ENCODE assay signal across 8 mouse cellular contexts in the genomic region with DNA sequence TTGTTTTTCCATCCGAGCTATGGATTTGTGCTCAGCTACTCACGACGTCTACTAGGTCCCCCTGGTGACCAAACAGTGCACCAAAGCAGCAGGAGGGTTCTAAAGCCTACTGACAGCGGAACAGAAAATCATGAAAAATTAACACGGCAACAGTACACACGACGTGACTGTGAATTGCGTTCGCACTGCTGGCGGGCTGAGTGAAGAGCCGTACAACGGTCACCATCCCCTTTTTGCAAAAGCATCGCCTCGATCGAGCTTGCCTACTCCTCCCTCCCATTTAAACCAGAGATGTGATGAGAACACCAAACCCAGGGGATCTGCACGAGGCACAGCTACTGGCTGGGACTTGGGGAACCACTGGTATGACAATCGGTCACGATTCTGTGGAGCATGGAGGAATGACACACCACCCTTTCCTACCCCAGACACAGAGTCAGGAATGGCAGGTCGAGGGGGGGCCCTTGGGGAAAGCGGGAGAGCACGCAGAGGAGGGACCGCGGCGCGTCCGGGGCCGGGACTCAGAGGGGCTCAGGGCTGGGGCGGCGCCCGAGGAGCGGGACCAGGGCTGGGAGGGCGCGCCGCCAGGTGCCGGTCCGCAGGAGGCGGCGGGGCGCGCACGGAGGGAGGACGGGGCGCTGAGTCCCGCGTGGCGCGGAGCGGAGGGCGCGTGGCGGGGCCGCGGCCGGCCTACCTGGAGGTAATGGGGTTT. TPM values are rescaled to one million over a fixed set of nuclear protein-coding genes. Genes with fewer than 3 reads are reported as not detected.
DNase-seq lines count a peak whose midpoint lies in the region; ATAC-seq and TF ChIP-seq lines count a peak whose summit lies in the region.

No protein-coding gene starts in this region.

- H3K27ac ChIP-seq in bone marrow, adult 2 months (ENCODE audit: control insufficient read depth, insufficient read depth, low read depth, low read length, poor library complexity) = peak overlapping the region; percentile 86
- H3K27ac ChIP-seq in embryonic facial prominence, embryonic 14.5 days (replicated peaks; ENCODE audit: low read depth, low read length) = peak overlapping the region; percentile 86
- H3K27ac ChIP-seq in heart, embryonic 12.5 days (ENCODE audit: poor library complexity, severe bottlenecking) = peak overlapping the region; percentile 89
- peak overlapping the region; percentile 87 for H3K27ac ChIP-seq in kidney, embryonic 16.5 days (ENCODE audit: low read length)
- H3K27ac ChIP-seq in midbrain, postnatal 0 days (ENCODE audit: low read depth, low read length) = peak overlapping the region; percentile 97

- H3K4me1 ChIP-seq in bone marrow, adult 2 months (ENCODE audit: control insufficient read depth, insufficient read depth, low read length) = peaks cover 1% of the 10 kb centered on the region
- H3K4me1 ChIP-seq in embryonic facial prominence, embryonic 14.5 days (ENCODE audit: control insufficient read depth, insufficient read depth, low read length) = no peaks in the 10 kb centered on the region
- H3K4me1 ChIP-seq in heart, embryonic 12.5 days (replicated peaks) = peaks cover 3% of the 10 kb centered on the region; the same call in 1 of the 2 replicates
- peaks cover 8% of the 10 kb centered on the region for H3K4me1 ChIP-seq in kidney, embryonic 16.5 days (ENCODE audit: insufficient read depth, low read length)
- no peaks in the 10 kb centered on the region; the same call in 1 of the 2 replicates for H3K4me1 ChIP-seq in midbrain, postnatal 0 days (ENCODE audit: insufficient read depth, low read length)

- peak overlapping the region; percentile 73 for H3K4me3 ChIP-seq in bone marrow, adult 2 months (replicated peaks; ENCODE audit: control insufficient read depth, low read depth, low read length)
- H3K4me3 ChIP-seq in embryonic facial prominence, embryonic 14.5 days (ENCODE audit: low read depth, low read length) = peak overlapping the region; percentile 82
- peak overlapping the region; percentile 90 for H3K4me3 ChIP-seq in heart, embryonic 12.5 days
- peak overlapping the region; percentile 86 for H3K4me3 ChIP-seq in kidney, embryonic 16.5 days (ENCODE audit: low read length)
- H3K4me3 ChIP-seq in midbrain, postnatal 0 days (ENCODE audit: low read depth, low read length) = peak overlapping the region; percentile 91

- TF ChIP-seq CTCF in bone marrow, adult 2 months (IDR thresholded peaks at IDR 0.05; ENCODE audit: control insufficient read depth, insufficient read depth, low read length) = peak; percentile 64
- TF ChIP-seq CTCF in midbrain, postnatal 0 days (IDR thresholded peaks at IDR 0.05) = peak; percentile 80

- no peaks in the 10 kb centered on the region for H3K9me3 ChIP-seq in embryonic facial prominence, embryonic 14.5 days (ENCODE audit: control insufficient read depth, low read length)
- H3K9me3 ChIP-seq in heart, embryonic 12.5 days (replicated peaks) = no peaks in the 10 kb centered on the region
- no peaks in the 10 kb centered on the region for H3K9me3 ChIP-seq in kidney, embryonic 16.5 days (ENCODE audit: low read length)
- H3K9me3 ChIP-seq in midbrain, postnatal 0 days (ENCODE audit: low read length) = no peaks in the 10 kb centered on the region

- no peaks in the 10 kb centered on the region for H3K27me3 ChIP-seq in embryonic facial prominence, embryonic 14.5 days (replicated peaks; ENCODE audit: control insufficient read depth, insufficient read depth, low read length)
- no peaks in the 10 kb centered on the region for H3K27me3 ChIP-seq in heart, embryonic 12.5 days (replicated peaks)
- H3K27me3 ChIP-seq in kidney, embryonic 16.5 days (ENCODE audit: insufficient read depth, low read length) = no peaks in the 10 kb centered on the region
- no peaks in the 10 kb centered on the region for H3K27me3 ChIP-seq in midbrain, postnatal 0 days (ENCODE audit: insufficient read depth, low read length)

- peak; percentile 81 for ATAC-seq in embryonic facial prominence, embryonic 14.5 days (ENCODE audit: low read depth)
- peak; percentile 84 for ATAC-seq in heart, embryonic 12.5 days (ENCODE audit: insufficient number of reproducible peaks, low FRiP score)
- peak; percentile 89 for ATAC-seq in kidney, embryonic 16.5 days (ENCODE audit: low FRiP score, low TSS enrichment)
- ATAC-seq in midbrain, postnatal 0 days (ENCODE audit: low FRiP score) = peak; percentile 35

- H3K36me3 ChIP-seq in embryonic facial prominence, embryonic 14.5 days (ENCODE audit: control insufficient read depth, insufficient read depth, low read length) = no peaks in the 10 kb centered on the region
- H3K36me3 ChIP-seq in heart, embryonic 12.5 days = no peaks in the 10 kb centered on the region
- no peaks in the 10 kb centered on the region for H3K36me3 ChIP-seq in kidney, embryonic 16.5 days (ENCODE audit: insufficient read depth, low read length)
- H3K36me3 ChIP-seq in midbrain, postnatal 0 days (ENCODE audit: insufficient read depth, low read length) = no peaks in the 10 kb centered on the region

- peak overlapping the region; percentile 85 for H3K9ac ChIP-seq in embryonic facial prominence, embryonic 14.5 days (ENCODE audit: low read depth, low read length)
- peak overlapping the region; percentile 92 for H3K9ac ChIP-seq in heart, embryonic 12.5 days
- H3K9ac ChIP-seq in kidney, embryonic 16.5 days (replicated peaks; ENCODE audit: low read length) = peak overlapping the region; percentile 88
- H3K9ac ChIP-seq in midbrain, postnatal 0 days (replicated peaks; ENCODE audit: low read length, poor library complexity, severe bottlenecking) = peak overlapping the region; percentile 98

- WGBS in bone marrow, adult 2 months = 1% methylated on average over 53 of the region's 54 CpGs
- under 1% methylated on average over 26 of the region's 54 CpGs for WGBS in embryonic facial prominence, embryonic 14.5 days
- WGBS in heart, embryonic 12.5 days = under 1% methylated on average over 48 of the region's 54 CpGs
- under 1% methylated on average over 40 of the region's 54 CpGs for WGBS in kidney, embryonic 16.5 days
- 0% methylated on average over 31 of the region's 54 CpGs for WGBS in midbrain, postnatal 0 days

- peak overlapping the region; percentile 64 for H3K4me2 ChIP-seq in embryonic facial prominence, embryonic 14.5 days (ENCODE audit: low read depth, low read length)
- H3K4me2 ChIP-seq in heart, embryonic 12.5 days = peak overlapping the region; percentile 83
- peak overlapping the region; percentile 72 for H3K4me2 ChIP-seq in kidney, embryonic 16.5 days (replicated peaks; ENCODE audit: low read depth, low read length)
- H3K4me2 ChIP-seq in midbrain, postnatal 0 days (ENCODE audit: low read depth, low read length, poor library complexity, severe bottlenecking) = peak overlapping the region; percentile 66

- DNase-seq in A20 (ENCODE audit: low read depth, low spot score) (peak; percentile 92), liver (peak; percentile 69)
- peak; percentile 84 for DNase-seq in embryonic facial prominence, embryonic 14.5 days (ENCODE audit: low spot score)
- DNase-seq in midbrain, postnatal 0 days (ENCODE audit: low spot score) = peak; percentile 82
- DNase-seq in spleen, postnatal 10 days (ENCODE audit: low spot score in 2 of 2) = peak; percentile 74 to 80

- TF ChIP-seq POLR2A in bone marrow, adult 2 months (IDR thresholded peaks at IDR 0.05; ENCODE audit: borderline replicate concordance, control insufficient read depth, low read depth, low read length) = no peak

RNA-seq across cellular contexts. Expression of a gene that starts 0.5 kb away (rescaled TPM):
- 13.5 and 14.2 TPM in 2 replicates for polyA plus RNA-seq in bone marrow, adult 2 months (2011; ENCODE audit: insufficient read depth, insufficient read length, low replicate concordance, missing spikeins)
- polyA plus RNA-seq in embryonic facial prominence, embryonic 14.5 days (2014; fragmentation: Nextera tagmentation; extraction: Ambion mirVana) = 33.0 and 34.2 TPM in 2 replicates
- 21.0 and 22.2 TPM in 2 replicates for polyA plus RNA-seq in heart, embryonic 12.5 days (2016; fragmentation: Nextera tagmentation; extraction: Ambion mirVana)
- 19.6 and 20.8 TPM in 2 replicates for polyA plus RNA-seq in kidney, embryonic 16.5 days (2015; fragmentation: Nextera tagmentation; extraction: Ambion mirVana)
- total RNA-seq in midbrain, postnatal 0 days (2014; rRNA removed) = 16.2 and 24.6 TPM in 2 replicates
- 77.4 and 79.7 TPM in 2 replicates for polyA plus RNA-seq in midbrain, postnatal 0 days (2015; fragmentation: Nextera tagmentation; extraction: Ambion mirVana)

Comparison
In these comparisons a context has a peak if more than half of its experiments do, and no peak if none do; other contexts are left out.
1. Peak in every context shown above with its lines: DNase-seq, ATAC-seq, H3K4me3 ChIP-seq and H3K27ac ChIP-seq.
2. ATAC-seq: peak in every context shown above with its lines; median percentile 89 in kidney, embryonic 16.5 days; 84 in heart, embryonic 12.5 days; 81 in embryonic facial prominence, embryonic 14.5 days; 35 in midbrain, postnatal 0 days.